Mouse (Mus musculus): ENCODE measurements at regions not wholly inside any gene's neighbourhood (a gene's known extent, or its start where the extent isn't known, plus 50 kb on each side); places are given as distances from the start of the nearest gene placed in this dataset.

- H3K9me3 ChIP-seq (replicated peaks; ENCODE audit: control insufficient read depth, low read length, poor library complexity, severe bottlenecking), result no peaks in the 10 kb centered on the region
- no peak for ATAC-seq
- no peak overlapping the region for H3K27ac ChIP-seq (ENCODE audit: low read length)
- no peaks in the 10 kb centered on the region for H3K36me3 ChIP-seq (ENCODE audit: control insufficient read depth, insufficient read depth, low read length)
- H3K4me2 ChIP-seq (ENCODE audit: low read length), result no peak overlapping the region
- H3K4me1 ChIP-seq (ENCODE audit: control insufficient read depth, insufficient read depth, low read length), result no peaks in the 10 kb centered on the region
- H3K9ac ChIP-seq (ENCODE audit: low read depth, low read length), result no peak overlapping the region
- 88% methylated on average over 3 of the region's 3 CpGs for WGBS
- H3K27me3 ChIP-seq (ENCODE audit: control insufficient read depth, insufficient read depth, low read depth, low read length), result no peaks in the 10 kb centered on the region
- no peak overlapping the region for H3K4me3 ChIP-seq (ENCODE audit: low read depth, low read length)
These were observed 148.9 kb downstream of the Bcl11a start for GRCm38 (mm10) chr11:24226755-24227154.

- no peaks in the 10 kb centered on the region for H3K4me1 ChIP-seq (ENCODE audit: control insufficient read depth, insufficient read depth, low read length)
- no peak overlapping the region for H3K4me3 ChIP-seq (ENCODE audit: low read depth, low read length)
- H3K27ac ChIP-seq (ENCODE audit: low read length), result no peak overlapping the region
- no peak overlapping the region for H3K4me2 ChIP-seq (ENCODE audit: low read length)
- no peaks in the 10 kb centered on the region for H3K36me3 ChIP-seq (ENCODE audit: control insufficient read depth, insufficient read depth, low read length)
- no peak overlapping the region for H3K9ac ChIP-seq (ENCODE audit: low read depth, low read length)
- no peaks in the 10 kb centered on the region for H3K9me3 ChIP-seq (replicated peaks; ENCODE audit: control insufficient read depth, low read length, poor library complexity, severe bottlenecking)
- no peaks in the 10 kb centered on the region for H3K27me3 ChIP-seq (ENCODE audit: control insufficient read depth, insufficient read depth, low read depth, low read length)
- no peak for ATAC-seq
- 92% methylated on average over 11 of the region's 11 CpGs for WGBS
These were observed 155.5 kb downstream of the Bcl11a start for GRCm38 (mm10) chr11:24233376-24233775.

- Histone ChIP-seq H3K4me2 (ENCODE audit: low read length) (no peak overlapping the region), H3K9ac (ENCODE audit: low read depth, low read length) (no peak overlapping the region), H3K9me3 (replicated peaks; ENCODE audit: control insufficient read depth, low read length, poor library complexity, severe bottlenecking) (no peaks in the 10 kb centered on the region), H3K27me3 (ENCODE audit: control insufficient read depth, insufficient read depth, low read depth, low read length) (no peaks in the 10 kb centered on the region), H3K4me3 (ENCODE audit: low read depth, low read length) (no peak overlapping the region), H3K4me1 (ENCODE audit: control insufficient read depth, insufficient read depth, low read length) (no peaks in the 10 kb centered on the region), H3K36me3 (ENCODE audit: control insufficient read depth, insufficient read depth, low read length) (no peaks in the 10 kb centered on the region), H3K27ac (ENCODE audit: low read length) (no peak overlapping the region)
- ATAC-seq, result no peak
- 72% methylated on average over 9 of the region's 9 CpGs for WGBS
These were observed 156.0 kb downstream of the Bcl11a start for GRCm38 (mm10) chr11:24233821-24234220.

GRCm38 (mm10) chr11:24234422-24234821, 156.6 kb downstream of the Bcl11a start:
- H3K9ac ChIP-seq (ENCODE audit: low read depth, low read length), result no peak overlapping the region
- H3K9me3 ChIP-seq (replicated peaks; ENCODE audit: control insufficient read depth, low read length, poor library complexity, severe bottlenecking), result no peaks in the 10 kb centered on the region
- H3K4me2 ChIP-seq (ENCODE audit: low read length), result no peak overlapping the region
- H3K4me3 ChIP-seq (ENCODE audit: low read depth, low read length), result no peak overlapping the region
- 67% methylated on average over 3 of the region's 3 CpGs for WGBS
- H3K27ac ChIP-seq (ENCODE audit: low read length), result no peak overlapping the region
- H3K27me3 ChIP-seq (ENCODE audit: control insufficient read depth, insufficient read depth, low read depth, low read length), result no peaks in the 10 kb centered on the region
- ATAC-seq, result no peak
- no peaks in the 10 kb centered on the region for H3K4me1 ChIP-seq (ENCODE audit: control insufficient read depth, insufficient read depth, low read length)
- H3K36me3 ChIP-seq (ENCODE audit: control insufficient read depth, insufficient read depth, low read length), result no peaks in the 10 kb centered on the region

- H3K9ac ChIP-seq (ENCODE audit: low read depth, low read length), result no peak overlapping the region
- H3K36me3 ChIP-seq (ENCODE audit: control insufficient read depth, insufficient read depth, low read length), result no peaks in the 10 kb centered on the region
- H3K9me3 ChIP-seq (replicated peaks; ENCODE audit: control insufficient read depth, low read length, poor library complexity, severe bottlenecking), result no peaks in the 10 kb centered on the region
- WGBS, result 86% methylated on average over 4 of the region's 4 CpGs
- H3K4me3 ChIP-seq (ENCODE audit: low read depth, low read length), result no peak overlapping the region
- ATAC-seq, result no peak
- H3K27me3 ChIP-seq (ENCODE audit: control insufficient read depth, insufficient read depth, low read depth, low read length), result no peaks in the 10 kb centered on the region
- no peak overlapping the region for H3K4me2 ChIP-seq (ENCODE audit: low read length)
- no peak overlapping the region for H3K27ac ChIP-seq (ENCODE audit: low read length)
- no peaks in the 10 kb centered on the region for H3K4me1 ChIP-seq (ENCODE audit: control insufficient read depth, insufficient read depth, low read length)
These were observed 157.5 kb downstream of the Bcl11a start for GRCm38 (mm10) chr11:24235326-24235725.

GRCm38 (mm10) chr11:24239631-24240030, 161.8 kb downstream of the Bcl11a start:
- Histone ChIP-seq H3K4me2 (ENCODE audit: low read length) (no peak overlapping the region), H3K27me3 (ENCODE audit: control insufficient read depth, insufficient read depth, low read depth, low read length) (no peaks in the 10 kb centered on the region), H3K4me1 (ENCODE audit: control insufficient read depth, insufficient read depth, low read length) (no peaks in the 10 kb centered on the region), H3K9me3 (replicated peaks; ENCODE audit: control insufficient read depth, low read length, poor library complexity, severe bottlenecking) (no peaks in the 10 kb centered on the region), H3K4me3 (ENCODE audit: low read depth, low read length) (no peak overlapping the region), H3K27ac (ENCODE audit: low read length) (no peak overlapping the region), H3K36me3 (ENCODE audit: control insufficient read depth, insufficient read depth, low read length) (no peaks in the 10 kb centered on the region), H3K9ac (ENCODE audit: low read depth, low read length) (no peak overlapping the region)
- WGBS, result 93% methylated on average over 6 of the region's 6 CpGs
- ATAC-seq, result no peak

GRCm38 (mm10) chr11:24242096-24242495, 164.2 kb downstream of the Bcl11a start:
- no peak overlapping the region for H3K9ac ChIP-seq (ENCODE audit: low read depth, low read length)
- ATAC-seq, result no peak
- no peaks in the 10 kb centered on the region for H3K4me1 ChIP-seq (ENCODE audit: control insufficient read depth, insufficient read depth, low read length)
- no peak overlapping the region for H3K27ac ChIP-seq (ENCODE audit: low read length)
- H3K4me3 ChIP-seq (ENCODE audit: low read depth, low read length), result no peak overlapping the region
- H3K36me3 ChIP-seq (ENCODE audit: control insufficient read depth, insufficient read depth, low read length), result no peaks in the 10 kb centered on the region
- WGBS, result 84% methylated on average over 4 of the region's 4 CpGs
- H3K27me3 ChIP-seq (ENCODE audit: control insufficient read depth, insufficient read depth, low read depth, low read length), result no peaks in the 10 kb centered on the region
- no peak overlapping the region for H3K4me2 ChIP-seq (ENCODE audit: low read length)
- no peaks in the 10 kb centered on the region for H3K9me3 ChIP-seq (replicated peaks; ENCODE audit: control insufficient read depth, low read length, poor library complexity, severe bottlenecking)

GRCm38 (mm10) chr11:24242888-24243287, 165.0 kb downstream of the Bcl11a start:
- H3K27ac ChIP-seq (ENCODE audit: low read length), result no peak overlapping the region
- no peaks in the 10 kb centered on the region for H3K4me1 ChIP-seq (ENCODE audit: control insufficient read depth, insufficient read depth, low read length)
- H3K4me3 ChIP-seq (ENCODE audit: low read depth, low read length), result no peak overlapping the region
- no peak overlapping the region for H3K4me2 ChIP-seq (ENCODE audit: low read length)
- no peak overlapping the region for H3K9ac ChIP-seq (ENCODE audit: low read depth, low read length)
- no peaks in the 10 kb centered on the region for H3K9me3 ChIP-seq (replicated peaks; ENCODE audit: control insufficient read depth, low read length, poor library complexity, severe bottlenecking)
- H3K36me3 ChIP-seq (ENCODE audit: control insufficient read depth, insufficient read depth, low read length), result no peaks in the 10 kb centered on the region
- 28% methylated on average over 2 of the region's 2 CpGs for WGBS
- ATAC-seq, result no peak
- H3K27me3 ChIP-seq (ENCODE audit: control insufficient read depth, insufficient read depth, low read depth, low read length), result no peaks in the 10 kb centered on the region

- ATAC-seq, result no peak
- Histone ChIP-seq H3K4me3 (ENCODE audit: low read depth, low read length) (no peak overlapping the region), H3K27me3 (ENCODE audit: control insufficient read depth, insufficient read depth, low read depth, low read length) (no peaks in the 10 kb centered on the region), H3K36me3 (ENCODE audit: control insufficient read depth, insufficient read depth, low read length) (no peaks in the 10 kb centered on the region), H3K4me1 (ENCODE audit: control insufficient read depth, insufficient read depth, low read length) (peaks cover 3% of the 10 kb centered on the region; the same call in 1 of the 2 replicates), H3K27ac (ENCODE audit: low read length) (no peak overlapping the region), H3K4me2 (ENCODE audit: low read length) (no peak overlapping the region), H3K9ac (ENCODE audit: low read depth, low read length) (no peak overlapping the region), H3K9me3 (replicated peaks; ENCODE audit: control insufficient read depth, low read length, poor library complexity, severe bottlenecking) (no peaks in the 10 kb centered on the region)
- WGBS, result 82% methylated on average over 4 of the region's 4 CpGs
These were observed 167.5 kb downstream of the Bcl11a start for GRCm38 (mm10) chr11:24245390-24245789.

GRCm38 (mm10) chr11:24246314-24246713, 168.5 kb downstream of the Bcl11a start:
- no peak overlapping the region for H3K4me3 ChIP-seq (ENCODE audit: low read depth, low read length)
- no peaks in the 10 kb centered on the region for H3K9me3 ChIP-seq (replicated peaks; ENCODE audit: control insufficient read depth, low read length, poor library complexity, severe bottlenecking)
- H3K27ac ChIP-seq (ENCODE audit: low read length), result no peak overlapping the region
- H3K9ac ChIP-seq (ENCODE audit: low read depth, low read length), result no peak overlapping the region
- no peaks in the 10 kb centered on the region for H3K27me3 ChIP-seq (ENCODE audit: control insufficient read depth, insufficient read depth, low read depth, low read length)
- 76% methylated on average over 3 of the region's 3 CpGs for WGBS
- H3K36me3 ChIP-seq (ENCODE audit: control insufficient read depth, insufficient read depth, low read length), result no peaks in the 10 kb centered on the region
- peaks cover 3% of the 10 kb centered on the region; the same call in 1 of the 2 replicates for H3K4me1 ChIP-seq (ENCODE audit: control insufficient read depth, insufficient read depth, low read length)
- no peak for ATAC-seq
- H3K4me2 ChIP-seq (ENCODE audit: low read length), result no peak overlapping the region
